Mouse (Mus musculus): ENCODE measurements around the gene Best3. TPM values are rescaled to one million over a fixed set of nuclear protein-coding genes. Genes with fewer than 3 reads are reported as not detected.

Gene Best3
- polyA plus RNA-seq, 1 experiment from 2014 or later: 0.17 TPM

GRCm38 (mm10) chr10:116957867-116958551 is 28.1 kb upstream of the Best3 start:
- Histone ChIP-seq H3K9ac (no peak overlapping the region), H3K9me3 (no peaks in the 10 kb centered on the region), H3K4me2 (no peak overlapping the region), H3K4me1 (replicated peaks) (no peaks in the 10 kb centered on the region), H3K4me3 (no peak overlapping the region), H3K27ac (replicated peaks) (no peak overlapping the region), H3K36me3 (no peaks in the 10 kb centered on the region), H3K27me3 (no peaks in the 10 kb centered on the region)
- ATAC-seq (ENCODE audit: low FRiP score, low read depth): no peak
- 62% methylated on average over 5 of the region's 5 CpGs for WGBS

GRCm38 (mm10) chr10:116962152-116962551 is 24.0 kb upstream of the Best3 start:
- no peak for ATAC-seq (ENCODE audit: low FRiP score, low read depth)
- Histone ChIP-seq H3K27me3 (no peaks in the 10 kb centered on the region), H3K9me3 (no peaks in the 10 kb centered on the region), H3K4me3 (no peak overlapping the region), H3K27ac (replicated peaks) (no peak overlapping the region), H3K4me1 (replicated peaks) (no peaks in the 10 kb centered on the region), H3K36me3 (no peaks in the 10 kb centered on the region), H3K9ac (no peak overlapping the region), H3K4me2 (no peak overlapping the region)
- WGBS: 80% methylated on average over 14 of the region's 14 CpGs

GRCm38 (mm10) chr10:116962803-116963202 is 23.3 kb upstream of the Best3 start:
- Histone ChIP-seq H3K27me3 (no peaks in the 10 kb centered on the region), H3K4me3 (no peak overlapping the region), H3K9me3 (no peaks in the 10 kb centered on the region), H3K4me2 (no peak overlapping the region), H3K4me1 (replicated peaks) (no peaks in the 10 kb centered on the region), H3K9ac (no peak overlapping the region), H3K36me3 (no peaks in the 10 kb centered on the region), H3K27ac (replicated peaks) (no peak overlapping the region)
- ATAC-seq (ENCODE audit: low FRiP score, low read depth): no peak
- WGBS: 64% methylated on average over 17 of the region's 17 CpGs

- Histone ChIP-seq H3K4me3 (no peak overlapping the region), H3K4me1 (replicated peaks) (no peaks in the 10 kb centered on the region), H3K27ac (replicated peaks) (no peak overlapping the region), H3K4me2 (no peak overlapping the region), H3K36me3 (no peaks in the 10 kb centered on the region), H3K9me3 (no peaks in the 10 kb centered on the region), H3K9ac (no peak overlapping the region), H3K27me3 (no peaks in the 10 kb centered on the region)
- ATAC-seq (ENCODE audit: low FRiP score, low read depth): no peak
- WGBS: 86% methylated on average over 11 of the region's 11 CpGs
Measured at GRCm38 (mm10) chr10:116964084-116964483, 22.0 kb upstream of the Best3 start.

GRCm38 (mm10) chr10:116964571-116964970 is 21.5 kb upstream of the Best3 start:
- Histone ChIP-seq H3K27me3 (no peaks in the 10 kb centered on the region), H3K9me3 (no peaks in the 10 kb centered on the region), H3K4me2 (no peak overlapping the region), H3K27ac (replicated peaks) (no peak overlapping the region), H3K36me3 (no peaks in the 10 kb centered on the region), H3K9ac (no peak overlapping the region), H3K4me1 (replicated peaks) (no peaks in the 10 kb centered on the region), H3K4me3 (no peak overlapping the region)
- ATAC-seq (ENCODE audit: low FRiP score, low read depth): no peak
- 91% methylated on average over 4 of the region's 4 CpGs for WGBS

- H3K27ac ChIP-seq (replicated peaks): no peak overlapping the region
- H3K36me3 ChIP-seq: no peaks in the 10 kb centered on the region
- no peak for ATAC-seq (ENCODE audit: low FRiP score, low read depth)
- no peak overlapping the region for H3K4me2 ChIP-seq
- no peaks in the 10 kb centered on the region for H3K27me3 ChIP-seq
- H3K9me3 ChIP-seq: no peaks in the 10 kb centered on the region
- no peak overlapping the region for H3K9ac ChIP-seq
- H3K4me1 ChIP-seq (replicated peaks): no peaks in the 10 kb centered on the region
- 81% methylated on average over 5 of the region's 5 CpGs for WGBS
- H3K4me3 ChIP-seq: no peak overlapping the region
Measured at GRCm38 (mm10) chr10:116965297-116965696, 20.8 kb upstream of the Best3 start.

GRCm38 (mm10) chr10:116966065-116966464 is 20.0 kb upstream of the Best3 start:
- 88% methylated on average over 6 of the region's 6 CpGs for WGBS
- Histone ChIP-seq H3K27ac (replicated peaks) (no peak overlapping the region), H3K4me2 (no peak overlapping the region), H3K4me3 (no peak overlapping the region), H3K27me3 (no peaks in the 10 kb centered on the region), H3K36me3 (no peaks in the 10 kb centered on the region), H3K9me3 (no peaks in the 10 kb centered on the region), H3K4me1 (replicated peaks) (no peaks in the 10 kb centered on the region), H3K9ac (no peak overlapping the region)
- no peak for ATAC-seq (ENCODE audit: low FRiP score, low read depth)

GRCm38 (mm10) chr10:116968741-116969140 is 17.4 kb upstream of the Best3 start:
- WGBS: 89% methylated on average over 4 of the region's 4 CpGs
- Histone ChIP-seq H3K36me3 (no peaks in the 10 kb centered on the region), H3K27ac (replicated peaks) (no peak overlapping the region), H3K4me3 (no peak overlapping the region), H3K9me3 (no peaks in the 10 kb centered on the region), H3K9ac (no peak overlapping the region), H3K4me1 (replicated peaks) (no peaks in the 10 kb centered on the region), H3K27me3 (no peaks in the 10 kb centered on the region), H3K4me2 (no peak overlapping the region)
- ATAC-seq (ENCODE audit: low FRiP score, low read depth): no peak

GRCm38 (mm10) chr10:116972509-116972908 is 13.6 kb upstream of the Best3 start, which contains the start of gene Gm10271:
TSS of gene Gm10271 (minus strand) at chr10:116972609.
- ATAC-seq (ENCODE audit: low FRiP score, low read depth): no peak
- Histone ChIP-seq H3K9ac (no peak within 1 kb of the TSS), H3K36me3 (no peaks in the 10 kb centered on the region), H3K27me3 (no peaks in the 10 kb centered on the region), H3K4me2 (no peak within 1 kb of the TSS), H3K9me3 (no peaks in the 10 kb centered on the region), H3K4me3 (no peak within 1 kb of the TSS), H3K4me1 (replicated peaks) (no peaks in the 10 kb centered on the region), H3K27ac (replicated peaks) (no peak within 1 kb of the TSS)
- WGBS: 98% methylated on average over 6 of the region's 6 CpGs

- Histone ChIP-seq H3K4me2 (no peak overlapping the region), H3K4me3 (no peak overlapping the region), H3K36me3 (no peaks in the 10 kb centered on the region), H3K27ac (replicated peaks) (no peak overlapping the region), H3K4me1 (replicated peaks) (no peaks in the 10 kb centered on the region), H3K9ac (no peak overlapping the region), H3K27me3 (no peaks in the 10 kb centered on the region), H3K9me3 (no peaks in the 10 kb centered on the region)
- no peak for ATAC-seq (ENCODE audit: low FRiP score, low read depth)
- 70% methylated on average over 4 of the region's 4 CpGs for WGBS
Measured at GRCm38 (mm10) chr10:116977455-116977854, 8.7 kb upstream of the Best3 start.

- WGBS: 87% methylated on average over 2 of the region's 2 CpGs
- H3K27ac ChIP-seq (replicated peaks): no peak overlapping the region
- no peaks in the 10 kb centered on the region for H3K4me1 ChIP-seq (replicated peaks)
- no peaks in the 10 kb centered on the region for H3K36me3 ChIP-seq
- ATAC-seq (ENCODE audit: low FRiP score, low read depth): no peak
- H3K4me2 ChIP-seq: no peak overlapping the region
- H3K9ac ChIP-seq: no peak overlapping the region
- H3K4me3 ChIP-seq: no peak overlapping the region
- no peaks in the 10 kb centered on the region for H3K27me3 ChIP-seq
- no peaks in the 10 kb centered on the region for H3K9me3 ChIP-seq
Measured at GRCm38 (mm10) chr10:116977858-116978257, 8.3 kb upstream of the Best3 start.

GRCm38 (mm10) chr10:116978841-116979240 is 7.3 kb upstream of the Best3 start:
- ATAC-seq (ENCODE audit: low FRiP score, low read depth): no peak
- 92% methylated on average over 9 of the region's 9 CpGs for WGBS

GRCm38 (mm10) chr10:116980273-116980672 is 5.8 kb upstream of the Best3 start:
- Histone ChIP-seq H3K4me3 (no peak overlapping the region), H3K4me1 (replicated peaks) (no peaks in the 10 kb centered on the region), H3K9me3 (no peaks in the 10 kb centered on the region), H3K9ac (no peak overlapping the region), H3K27me3 (no peaks in the 10 kb centered on the region), H3K36me3 (no peaks in the 10 kb centered on the region), H3K27ac (replicated peaks) (no peak overlapping the region), H3K4me2 (no peak overlapping the region)
- WGBS: 77% methylated on average over 4 of the region's 4 CpGs
- ATAC-seq (ENCODE audit: low FRiP score, low read depth): no peak

More at GRCm38 (mm10) chr10:116978841-116979240, 7.3 kb upstream of the Best3 start:
- no peaks in the 10 kb centered on the region for H3K9me3 ChIP-seq
- H3K9ac ChIP-seq: no peak overlapping the region
- no peak overlapping the region for H3K27ac ChIP-seq (replicated peaks)
- no peaks in the 10 kb centered on the region for H3K27me3 ChIP-seq
- no peak overlapping the region for H3K4me3 ChIP-seq
- no peak overlapping the region for H3K4me2 ChIP-seq
- no peaks in the 10 kb centered on the region for H3K36me3 ChIP-seq
- no peaks in the 10 kb centered on the region for H3K4me1 ChIP-seq (replicated peaks)

Data from hindbrain, embryonic 15.5 days (tissue).